Mouse (Mus musculus): ENCODE results near the gene Gm3880.
"Not testable (repeated sequence)": the region's sequence is repeated elsewhere in the genome, so short reads cannot be mapped to it uniquely, and the experiment has no call there.

Gene Gm3880

GRCm38 (mm10) chrX:102686872-102687271 is at the start of gene Gm3880:
TSS of gene Gm3880 (minus strand) at chrX:102686972.
- DNase-seq (ENCODE audit: low spot score in 2 of 2) = not testable (repeated sequence)

GRCm38 (mm10) chrX:102724226-102724625 is 37.5 kb upstream of the Gm3880 start:
- DNase-seq (ENCODE audit: low spot score in 2 of 2) = not testable (repeated sequence)

DNA sequence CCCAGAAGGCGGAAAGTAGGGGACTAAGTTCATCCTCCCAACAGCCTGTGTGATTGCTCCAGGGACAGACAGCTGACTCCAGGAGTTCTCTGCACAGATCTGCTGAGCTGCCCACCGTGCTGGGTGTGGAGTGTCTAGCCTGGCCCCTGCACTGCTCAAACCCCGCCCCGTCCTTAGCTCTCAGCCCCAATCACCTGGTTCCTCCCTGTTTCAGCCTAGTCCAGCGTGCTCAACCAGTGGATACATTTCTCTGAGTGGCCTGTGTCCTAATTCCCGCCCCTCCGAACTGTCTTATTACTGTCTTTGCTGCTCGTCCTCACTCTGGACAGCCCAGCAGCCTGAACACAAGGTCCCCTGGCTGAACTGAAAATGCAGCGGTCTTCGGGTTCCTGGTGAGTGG is 20.8 kb upstream of the Gm3880 start, which contains the start of the genes Gm9112 and Dmrtc1b:
Gene Gm9112 (minus strand): TSS at position 101 of the 400 bp plus-strand sequence.
Gene Dmrtc1b (plus strand): TSS at position 331 of the 400 bp plus-strand sequence.
- DNase-seq (ENCODE audit: low spot score in 2 of 2) = not testable (repeated sequence)

GRCm38 (mm10) chrX:102700636-102701035 is 13.9 kb upstream of the Gm3880 start:
- not testable (repeated sequence) for DNase-seq (ENCODE audit: low spot score in 2 of 2)

DNA sequence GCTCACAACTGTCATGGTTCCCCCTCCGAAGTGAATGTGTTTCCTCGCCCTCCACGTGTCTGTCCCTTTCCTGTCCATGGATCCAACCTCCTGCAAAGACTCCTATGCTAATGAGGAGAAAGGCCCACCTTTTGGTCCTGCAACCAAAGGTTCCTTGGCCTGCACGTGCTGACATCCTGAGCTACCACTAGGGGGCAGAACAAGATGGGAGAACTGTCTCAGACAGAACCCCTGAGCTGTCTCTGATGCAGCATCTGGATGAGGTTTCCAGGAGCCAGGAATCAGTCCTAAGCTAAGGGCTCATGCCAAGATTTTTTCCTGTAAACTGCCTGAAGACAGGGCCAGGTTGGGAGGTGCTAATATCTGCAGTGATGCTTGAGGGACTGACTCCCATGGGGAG is 2.5 kb upstream of the Gm3880 start:
- DNase-seq (ENCODE audit: low spot score in 2 of 2) = peak in 1 of 2 experiments; percentile 7

GRCm38 (mm10) chrX:102684706-102685105 is 2.1 kb downstream of the Gm3880 start:
- not testable (repeated sequence) for DNase-seq (ENCODE audit: low spot score in 2 of 2)

- DNase-seq (ENCODE audit: low spot score in 2 of 2) = no peak
Measured at GRCm38 (mm10) chrX:102666641-102667040, 20.1 kb downstream of the Gm3880 start.

GRCm38 (mm10) chrX:102660712-102661111 is 26.1 kb downstream of the Gm3880 start:
- DNase-seq (ENCODE audit: low spot score in 2 of 2) = peak in 1 of 2 experiments; percentile 2

DNA sequence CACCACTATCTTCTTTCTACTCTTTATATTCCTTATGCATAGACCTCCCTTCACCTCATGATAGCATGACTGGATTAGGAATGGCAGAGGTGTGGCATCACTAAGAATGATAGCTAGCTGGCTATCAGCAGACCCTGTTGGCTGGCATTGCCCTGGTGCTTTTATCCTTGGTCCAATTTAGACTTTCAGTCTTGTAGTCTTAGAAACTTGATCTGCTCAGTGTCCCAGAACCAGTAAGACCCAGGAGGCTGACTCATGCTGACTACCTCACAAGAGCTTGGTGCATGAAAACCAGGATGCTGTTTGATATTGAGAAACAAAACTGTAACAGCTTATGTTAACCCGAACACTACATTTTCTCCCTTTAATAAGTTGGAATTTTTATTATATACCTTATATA is 41.1 kb downstream of the Gm3880 start:
- no peak for DNase-seq (ENCODE audit: low spot score in 2 of 2)

DNA sequence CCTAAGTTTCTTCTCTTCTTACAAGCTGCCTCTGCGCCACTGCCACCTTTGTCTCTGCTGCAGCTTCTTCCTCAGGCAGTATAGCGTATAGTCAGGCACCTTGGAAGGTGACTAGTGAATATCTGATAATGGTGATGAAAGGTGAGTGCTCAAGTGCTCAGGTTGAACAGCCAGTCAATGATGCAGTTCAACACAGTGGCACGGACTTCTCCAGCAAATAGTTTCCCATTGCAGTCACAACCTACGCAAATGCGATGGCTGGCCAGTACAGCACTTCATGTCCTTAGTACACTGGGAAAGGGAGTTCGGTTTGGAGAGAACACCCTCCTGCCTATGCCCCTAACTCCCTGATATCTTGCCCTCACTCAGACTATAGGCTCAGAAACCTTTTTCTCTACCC is 41.6 kb downstream of the Gm3880 start:
- DNase-seq (ENCODE audit: low spot score in 2 of 2) = peak; percentile 8

DNA sequence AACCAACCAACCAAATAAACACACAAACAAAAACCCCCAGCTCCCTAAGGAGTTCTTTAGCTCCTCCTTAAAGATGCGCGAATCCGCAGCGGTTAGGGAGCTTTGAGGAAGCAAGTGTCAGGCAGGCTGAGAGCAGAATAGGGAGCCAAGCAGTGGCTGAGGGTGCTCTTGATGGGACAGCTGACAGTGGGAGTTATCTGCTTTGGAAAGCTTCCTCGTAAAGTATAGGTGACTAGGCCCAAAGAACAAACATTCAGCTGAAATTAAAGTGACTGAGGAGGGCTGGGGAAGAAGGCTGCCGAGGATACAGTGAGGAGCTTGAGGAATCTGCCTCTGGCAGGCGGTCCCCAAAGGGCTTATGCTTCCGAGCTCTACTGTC is 42.2 kb downstream of the Gm3880 start:
- DNase-seq (ENCODE audit: low spot score in 2 of 2) = no peak

- DNase-seq (ENCODE audit: low spot score in 2 of 2) = peak; percentile 87 to 88
Measured at GRCm38 (mm10) chrX:102643823-102644572, 42.8 kb downstream of the Gm3880 start, which contains the start of gene Phka1. TSS of gene Phka1 (minus strand) at chrX:102644246.
